Mouse (Mus musculus): ENCODE data around the gene Ubl7. TPM values are rescaled to one million over a fixed set of nuclear protein-coding genes. Genes with fewer than 3 reads are reported as not detected.
"Not testable (repeated sequence)": the region's sequence is repeated elsewhere in the genome, so short reads cannot be mapped to it uniquely, and the experiment has no call there.

Gene Ubl7
- total and polyA plus RNA-seq, 3 experiments, result 24.7 to 81.1 (median 37.3) TPM

DNA sequence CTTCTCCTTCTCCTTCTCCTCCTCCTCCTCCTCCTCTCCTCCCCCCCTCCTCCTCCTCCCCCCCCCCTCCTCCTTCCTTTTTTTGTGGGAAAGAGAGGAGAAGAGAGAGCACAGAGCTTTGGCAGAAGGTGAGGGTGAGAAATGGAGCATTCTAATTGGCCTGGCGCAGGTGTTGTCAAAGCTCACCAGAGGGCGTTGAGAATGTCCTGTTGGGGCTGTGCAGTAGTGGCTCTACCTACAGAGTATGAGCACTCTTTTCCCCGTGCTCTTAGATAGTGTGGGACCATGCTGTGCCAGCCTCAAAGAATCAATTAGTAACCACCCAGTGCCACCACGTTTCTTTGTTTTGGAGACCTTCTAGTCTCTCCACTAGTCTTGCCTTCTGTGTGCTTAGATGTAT is 30.5 kb upstream of the Ubl7 start:
- in situ Hi-C loops (cut with MboI; ENCODE audit: low pct_ligation_motif_present, low pct_unique_long_range_greater_than_20kb, low sequenced_read_pairs), result no loop called here

DNA sequence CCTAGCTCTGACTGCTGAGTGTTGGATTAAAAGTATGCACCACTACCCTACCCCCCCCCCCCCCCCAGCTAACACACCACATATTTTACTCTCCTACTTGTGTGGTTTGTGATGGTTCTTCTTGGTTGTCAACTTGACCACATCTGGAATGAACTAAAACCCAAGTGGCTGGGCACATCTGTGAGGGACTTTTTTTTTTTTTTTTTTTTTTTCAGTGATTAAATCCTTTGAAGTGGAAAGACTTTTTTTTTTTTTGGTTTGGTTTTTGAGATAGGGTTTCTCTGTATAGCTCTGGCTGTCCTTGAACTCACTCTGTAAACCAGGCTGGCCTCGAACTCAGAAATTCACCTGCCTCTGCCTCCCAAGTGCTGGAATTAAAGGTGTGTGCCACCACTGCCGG is 29.0 kb upstream of the Ubl7 start:
- H3K4me3 ChIP-seq (replicated peaks in 1 of 3; ENCODE audit: low read depth in 2 of 3, low read length in 2 of 3, poor library complexity in 1 of 3); H3K27me3 ChIP-seq (replicated peaks); H3K4me2 ChIP-seq (ENCODE audit: insufficient read depth, low read depth, poor library complexity, severe bottlenecking); H3K36me3 ChIP-seq (replicated peaks in 1 of 2; ENCODE audit: control insufficient read depth in 1 of 2, insufficient read depth in 1 of 2, low read length in 1 of 2); H3K79me2 ChIP-seq (replicated peaks; ENCODE audit: control insufficient read depth, extremely low read depth, insufficient read depth, poor library complexity, severe bottlenecking); H3K27ac ChIP-seq (ENCODE audit: insufficient read depth, low read depth); H3K9ac ChIP-seq (ENCODE audit: insufficient read depth, low read depth); in situ Hi-C loops (cut with MboI; ENCODE audit: low pct_ligation_motif_present, low pct_unique_long_range_greater_than_20kb, low sequenced_read_pairs); H3K9me3 ChIP-seq (replicated peaks; ENCODE audit: low read length); dilution Hi-C loops (cut with MboI; ENCODE audit: extremely low pct_ligation_motif_present, extremely low pct_unique_long_range_greater_than_20kb, low sequenced_read_pairs): not testable (repeated sequence)
- peaks cover 0 to 10% of the 10 kb centered on the region in 2 experiments; a peak in 1 of 4 replicates for H3K4me1 ChIP-seq (ENCODE audit: control insufficient read depth in 1 of 2, insufficient read depth in 2 of 2)
- TF ChIP-seq ZNF384 (IDR thresholded peaks at IDR 0.05; ENCODE audit: low read depth, low read length), result peak; percentile 94
- peak; percentile 19 for DNase-seq (ENCODE audit: extremely low read depth)

More for the DNA sequence above, 30.5 kb upstream of the Ubl7 start:
- H3K36me3 ChIP-seq (replicated peaks in 1 of 2; ENCODE audit: control insufficient read depth in 1 of 2, insufficient read depth in 1 of 2, low read length in 1 of 2), result no peaks in the 10 kb centered on the region
- no peak overlapping the region for H3K27ac ChIP-seq (ENCODE audit: insufficient read depth, low read depth)
- dilution Hi-C loops (cut with MboI; ENCODE audit: extremely low pct_ligation_motif_present, extremely low pct_unique_long_range_greater_than_20kb, low sequenced_read_pairs), result no loop called here
- peaks cover 0 to 10% of the 10 kb centered on the region in 2 experiments; a peak in 1 of 4 replicates for H3K4me1 ChIP-seq (ENCODE audit: control insufficient read depth in 1 of 2, insufficient read depth in 2 of 2)
- no peaks in the 10 kb centered on the region for H3K79me2 ChIP-seq (replicated peaks; ENCODE audit: control insufficient read depth, extremely low read depth, insufficient read depth, poor library complexity, severe bottlenecking)
- peaks cover 6% of the 10 kb centered on the region for H3K27me3 ChIP-seq (replicated peaks)
- no peaks in the 10 kb centered on the region for H3K9me3 ChIP-seq (replicated peaks; ENCODE audit: low read length)
- H3K9ac ChIP-seq (ENCODE audit: insufficient read depth, low read depth), result no peak overlapping the region
- no peak for TF ChIP-seq RCOR1 (conservative IDR thresholded peaks at IDR 0.05; ENCODE audit: low read depth, low read length)
- no peak for TF ChIP-seq USF1 (IDR thresholded peaks at IDR 0.05; ENCODE audit: low read depth, low read length)
- TF ChIP-seq BHLHE40 (IDR thresholded peaks at IDR 0.05; ENCODE audit: low read depth, low read length), result no peak
- no peak for TF ChIP-seq UBTF (IDR thresholded peaks at IDR 0.05; ENCODE audit: low read depth, low read length)
- TF ChIP-seq IRF4 (IDR thresholded peaks at IDR 0.05; ENCODE audit: low read depth, low read length), result no peak
- TF ChIP-seq ZMIZ1 (IDR thresholded peaks at IDR 0.05; ENCODE audit: low read depth, low read length), result no peak
- peak; percentile 66 for TF ChIP-seq SMC3 (IDR thresholded peaks at IDR 0.05; ENCODE audit: low read depth, low read length)
- peak; percentile 50 for TF ChIP-seq RAD21 (IDR thresholded peaks at IDR 0.05; ENCODE audit: low read depth, low read length)
- TF ChIP-seq GABPA (IDR thresholded peaks at IDR 0.05; ENCODE audit: insufficient replicate concordance, low read depth, low read length), result no peak
- TF ChIP-seq SIN3A (IDR thresholded peaks at IDR 0.05; ENCODE audit: low read length), result no peak
- no peak for TF ChIP-seq POLR2AphosphoS2 (IDR thresholded peaks at IDR 0.05; ENCODE audit: low read depth, low read length)
- TF ChIP-seq MAFK (IDR thresholded peaks at IDR 0.05; ENCODE audit: insufficient replicate concordance, low read length), result no peak
- TF ChIP-seq ETS1 (conservative IDR thresholded peaks at IDR 0.05; ENCODE audit: low read depth, low read length), result no peak
- TF ChIP-seq KAT2A (IDR thresholded peaks at IDR 0.05; ENCODE audit: insufficient replicate concordance, low read length), result no peak
- no peak for TF ChIP-seq HCFC1 (IDR thresholded peaks at IDR 0.05; ENCODE audit: low read depth, low read length)
- TF ChIP-seq NELFE (IDR thresholded peaks at IDR 0.05; ENCODE audit: low read depth, low read length), result no peak
- TF ChIP-seq CHD1 (IDR thresholded peaks at IDR 0.05; ENCODE audit: low read depth, low read length), result no peak
- TF ChIP-seq CTCF (conservative IDR thresholded peaks at IDR 0.05 in 1 of 2, IDR thresholded peaks at IDR 0.05 in 1 of 2; ENCODE audit: low read depth in 2 of 2, low read length in 2 of 2), result peak in 1 of 2 experiments; percentile 61; a peak in 2 of 4 replicates
- no peak for TF ChIP-seq USF2 (conservative IDR thresholded peaks at IDR 0.05; ENCODE audit: low read depth, low read length)
- no peak for TF ChIP-seq JUN (IDR thresholded peaks at IDR 0.05; ENCODE audit: insufficient read depth, low read depth, low read length)
- no peak for TF ChIP-seq MAZ (IDR thresholded peaks at IDR 0.05; ENCODE audit: low read depth, low read length)
- TF ChIP-seq ELF1 (IDR thresholded peaks at IDR 0.05; ENCODE audit: low read depth, low read length), result no peak
- no peak overlapping the region for H3K4me2 ChIP-seq (ENCODE audit: insufficient read depth, low read depth, poor library complexity, severe bottlenecking)
- peak; percentile 18 for DNase-seq (ENCODE audit: extremely low read depth)
- no peak overlapping the region for H3K4me3 ChIP-seq (replicated peaks in 1 of 3; ENCODE audit: low read depth in 2 of 3, low read length in 2 of 3, poor library complexity in 1 of 3)
